Mouse (Mus musculus): ENCODE data around the gene Lrrc56. TPM values are rescaled to one million over a fixed set of nuclear protein-coding genes. Genes with fewer than 3 reads are reported as not detected.

Lrrc56 gene
- polyA plus RNA-seq, 1 experiment from 2014 or later: 6.7 TPM

DNA sequence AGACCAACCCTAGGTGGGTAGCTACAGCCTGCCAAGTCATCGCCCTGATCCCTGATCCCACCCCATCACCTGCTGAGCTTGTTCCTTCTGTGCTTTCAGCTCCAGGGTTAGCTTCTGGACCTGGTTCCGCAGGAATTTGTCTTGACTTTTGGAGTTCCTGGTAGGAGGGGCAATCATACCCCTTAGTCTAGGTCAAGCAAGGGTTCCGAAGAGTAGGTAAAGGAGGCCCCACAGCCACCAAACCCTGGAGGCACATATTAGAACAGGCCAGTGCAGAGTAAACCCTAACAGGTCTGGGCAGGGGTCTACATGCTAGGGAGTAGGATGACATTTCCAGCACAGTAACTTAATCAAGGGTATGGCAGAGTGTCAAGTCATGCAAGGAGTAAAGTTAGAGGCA is 19.2 kb downstream of the Lrrc56 start:
- WGBS: 86% methylated on average over 3 of the region's 3 CpGs
- Histone ChIP-seq H3K27ac (ENCODE audit: low read depth, low read length) (no peak overlapping the region), H3K9ac (ENCODE audit: low read length) (no peak overlapping the region), H3K9me3 (replicated peaks; ENCODE audit: control insufficient read depth, low read length) (no peaks in the 10 kb centered on the region), H3K27me3 (replicated peaks; ENCODE audit: control insufficient read depth, insufficient read depth, low read length) (no peaks in the 10 kb centered on the region), H3K36me3 (ENCODE audit: control insufficient read depth, insufficient read depth, low read length) (no peaks in the 10 kb centered on the region; the same call in 1 of the 2 replicates), H3K4me2 (ENCODE audit: low read length) (no peak overlapping the region), H3K4me3 (ENCODE audit: low read depth, low read length) (no peak overlapping the region), H3K4me1 (ENCODE audit: control insufficient read depth, insufficient read depth, low read length) (peaks cover 11% of the 10 kb centered on the region)
- ATAC-seq (no peak), DNase-seq (ENCODE audit: low spot score) (no peak)

- H3K4me2 ChIP-seq (ENCODE audit: low read length): peak within 1 kb of the TSS; percentile 94
- peak within 1 kb of the TSS; percentile 84 for H3K27ac ChIP-seq (ENCODE audit: low read depth, low read length)
- H3K9me3 ChIP-seq (replicated peaks; ENCODE audit: control insufficient read depth, low read length): no peaks in the 10 kb centered on the region
- ATAC-seq (no peak), DNase-seq (ENCODE audit: low spot score) (no peak)
- no peaks in the 10 kb centered on the region for H3K27me3 ChIP-seq (replicated peaks; ENCODE audit: control insufficient read depth, insufficient read depth, low read length)
- H3K4me3 ChIP-seq (ENCODE audit: low read depth, low read length): peak within 1 kb of the TSS; percentile 70
- WGBS: 95% methylated on average over 11 of the region's 11 CpGs
- H3K9ac ChIP-seq (ENCODE audit: low read length): peak within 1 kb of the TSS; percentile 73
- H3K4me1 ChIP-seq (ENCODE audit: control insufficient read depth, insufficient read depth, low read length): peaks cover 11% of the 10 kb centered on the region
- peaks cover 6% of the 10 kb centered on the region; the same call in 1 of the 2 replicates for H3K36me3 ChIP-seq (ENCODE audit: control insufficient read depth, insufficient read depth, low read length)
Observed at GRCm38 (mm10) chr7:141213605-141214235, 19.8 kb downstream of the Lrrc56 start, which contains the start of gene Lmntd2. Gene Lmntd2, minus strand, starts transcription at chr7:141214080.

GRCm38 (mm10) chr7:141214310-141214709 is 20.4 kb downstream of the Lrrc56 start:
- peaks cover 7% of the 10 kb centered on the region; the same call in 1 of the 2 replicates for H3K36me3 ChIP-seq (ENCODE audit: control insufficient read depth, insufficient read depth, low read length)
- no peaks in the 10 kb centered on the region for H3K27me3 ChIP-seq (replicated peaks; ENCODE audit: control insufficient read depth, insufficient read depth, low read length)
- H3K9ac ChIP-seq (ENCODE audit: low read length): no peak overlapping the region
- no peak for DNase-seq (ENCODE audit: low spot score)
- no peaks in the 10 kb centered on the region for H3K9me3 ChIP-seq (replicated peaks; ENCODE audit: control insufficient read depth, low read length)
- H3K27ac ChIP-seq (ENCODE audit: low read depth, low read length): no peak overlapping the region
- ATAC-seq: no peak
- H3K4me3 ChIP-seq (ENCODE audit: low read depth, low read length): no peak overlapping the region
- peaks cover 11% of the 10 kb centered on the region for H3K4me1 ChIP-seq (ENCODE audit: control insufficient read depth, insufficient read depth, low read length)
- no peak overlapping the region for H3K4me2 ChIP-seq (ENCODE audit: low read length)
- 72% methylated on average over 3 of the region's 3 CpGs for WGBS

GRCm38 (mm10) chr7:141215101-141215879 is 21.3 kb downstream of the Lrrc56 start, which contains the start of gene Rassf7:
Gene Rassf7, plus strand, starts transcription at chr7:141215860.
- Histone ChIP-seq H3K27ac (ENCODE audit: low read depth, low read length) (peak within 1 kb of the TSS; percentile 84), H3K36me3 (ENCODE audit: control insufficient read depth, insufficient read depth, low read length) (peaks cover 7% of the 10 kb centered on the region; the same call in 1 of the 2 replicates), H3K27me3 (replicated peaks; ENCODE audit: control insufficient read depth, insufficient read depth, low read length) (no peaks in the 10 kb centered on the region), H3K4me2 (ENCODE audit: low read length) (peak within 1 kb of the TSS; percentile 94), H3K4me1 (ENCODE audit: control insufficient read depth, insufficient read depth, low read length) (peaks cover 11% of the 10 kb centered on the region), H3K9me3 (replicated peaks; ENCODE audit: control insufficient read depth, low read length) (no peaks in the 10 kb centered on the region), H3K4me3 (ENCODE audit: low read depth, low read length) (peak within 1 kb of the TSS; percentile 70), H3K9ac (ENCODE audit: low read length) (peak within 1 kb of the TSS; percentile 73)
- ATAC-seq: peak; percentile 96
- peak; percentile 96 for DNase-seq (ENCODE audit: low spot score)
- WGBS: under 1% methylated on average over 40 of the region's 41 CpGs

- H3K9me3 ChIP-seq (replicated peaks; ENCODE audit: control insufficient read depth, low read length): no peaks in the 10 kb centered on the region
- H3K27ac ChIP-seq (ENCODE audit: low read depth, low read length): peak overlapping the region; percentile 44; the same call in 1 of the 2 replicates
- H3K36me3 ChIP-seq (ENCODE audit: control insufficient read depth, insufficient read depth, low read length): peaks cover 7% of the 10 kb centered on the region; the same call in 1 of the 2 replicates
- H3K4me2 ChIP-seq (ENCODE audit: low read length): peak overlapping the region; percentile 94
- H3K4me1 ChIP-seq (ENCODE audit: control insufficient read depth, insufficient read depth, low read length): peaks cover 11% of the 10 kb centered on the region
- DNase-seq (ENCODE audit: low spot score) (no peak), ATAC-seq (peak; percentile 65)
- no peaks in the 10 kb centered on the region for H3K27me3 ChIP-seq (replicated peaks; ENCODE audit: control insufficient read depth, insufficient read depth, low read length)
- WGBS: 1% methylated on average over 42 of the region's 42 CpGs
- peak overlapping the region; percentile 70 for H3K4me3 ChIP-seq (ENCODE audit: low read depth, low read length)
- peak overlapping the region; percentile 73 for H3K9ac ChIP-seq (ENCODE audit: low read length)
Observed at GRCm38 (mm10) chr7:141215880-141216733, 22.1 kb downstream of the Lrrc56 start.

DNA sequence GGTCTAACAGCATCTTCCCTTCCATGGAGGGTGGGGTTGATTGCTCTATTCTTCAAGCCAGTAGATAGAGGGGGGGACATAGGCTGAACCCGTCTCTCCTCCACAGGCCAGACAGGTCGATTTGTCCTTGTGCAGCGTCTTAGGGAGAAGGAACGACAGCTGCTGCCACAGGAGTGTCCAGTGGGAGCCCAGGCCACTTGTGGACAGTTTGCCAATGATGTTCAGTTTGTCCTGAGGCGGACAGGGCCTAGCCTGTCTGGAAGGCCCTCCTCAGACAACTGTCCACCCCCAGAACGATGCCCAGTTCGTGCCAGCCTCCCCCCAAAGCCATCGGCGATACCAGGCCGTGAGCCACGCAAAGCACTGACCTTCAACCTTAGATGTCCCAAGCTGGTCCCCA is 22.9 kb downstream of the Lrrc56 start:
- Histone ChIP-seq H3K4me3 (ENCODE audit: low read depth, low read length) (no peak overlapping the region), H3K36me3 (ENCODE audit: control insufficient read depth, insufficient read depth, low read length) (peaks cover 7% of the 10 kb centered on the region; the same call in 1 of the 2 replicates), H3K4me2 (ENCODE audit: low read length) (peak overlapping the region; percentile 94; the same call in 1 of the 2 replicates), H3K9ac (ENCODE audit: low read length) (0 out of 2 replicates have a peak overlapping the region, but pooled peaks have one; percentile 73), H3K27ac (ENCODE audit: low read depth, low read length) (no peak overlapping the region), H3K4me1 (ENCODE audit: control insufficient read depth, insufficient read depth, low read length) (peaks cover 11% of the 10 kb centered on the region), H3K9me3 (replicated peaks; ENCODE audit: control insufficient read depth, low read length) (no peaks in the 10 kb centered on the region), H3K27me3 (replicated peaks; ENCODE audit: control insufficient read depth, insufficient read depth, low read length) (no peaks in the 10 kb centered on the region)
- WGBS: 89% methylated on average over 11 of the region's 11 CpGs
- ATAC-seq (no peak), DNase-seq (ENCODE audit: low spot score) (no peak)

DNA sequence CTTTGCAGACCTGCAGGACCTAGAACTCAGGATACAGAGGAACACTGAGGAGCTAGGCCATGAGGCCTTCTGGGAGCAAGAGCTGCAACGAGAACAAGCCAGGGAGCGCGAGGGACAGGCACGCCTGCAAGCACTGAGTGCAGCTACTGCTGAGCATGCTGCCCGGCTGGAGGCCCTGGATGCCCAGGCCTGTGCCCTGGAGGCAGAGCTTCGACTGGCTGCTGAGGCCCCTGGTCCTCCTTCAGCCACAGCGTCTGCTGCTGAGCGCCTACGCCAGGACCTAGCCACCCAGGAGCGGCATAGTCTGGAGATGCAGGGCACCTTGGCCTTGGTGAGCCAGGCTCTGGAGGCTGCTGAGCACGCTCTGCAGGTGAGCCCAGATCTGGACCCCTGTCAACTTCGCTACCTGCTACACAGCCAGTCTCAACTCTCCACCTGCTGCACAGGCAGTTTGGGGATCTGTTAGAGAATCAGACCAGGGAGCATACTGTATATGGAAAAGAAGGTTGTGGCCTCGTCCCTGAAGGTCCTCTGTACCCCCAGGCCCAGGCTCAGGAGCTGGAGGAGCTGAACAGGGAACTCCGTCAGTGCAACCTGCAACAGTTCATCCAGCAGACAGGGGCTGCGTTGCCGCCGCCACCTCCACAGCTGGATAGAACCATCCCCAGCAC is 23.5 kb downstream of the Lrrc56 start:
- Histone ChIP-seq H3K27ac (ENCODE audit: low read depth, low read length) (no peak overlapping the region), H3K4me1 (ENCODE audit: control insufficient read depth, insufficient read depth, low read length) (peaks cover 16% of the 10 kb centered on the region), H3K4me3 (ENCODE audit: low read depth, low read length) (no peak overlapping the region), H3K4me2 (ENCODE audit: low read length) (no peak overlapping the region), H3K36me3 (ENCODE audit: control insufficient read depth, insufficient read depth, low read length) (peaks cover 7% of the 10 kb centered on the region; the same call in 1 of the 2 replicates), H3K27me3 (replicated peaks; ENCODE audit: control insufficient read depth, insufficient read depth, low read length) (no peaks in the 10 kb centered on the region), H3K9me3 (replicated peaks; ENCODE audit: control insufficient read depth, low read length) (no peaks in the 10 kb centered on the region), H3K9ac (ENCODE audit: low read length) (no peak overlapping the region)
- ATAC-seq (no peak), DNase-seq (ENCODE audit: low spot score) (no peak)
- WGBS: 89% methylated on average over 17 of the region's 17 CpGs

DNA sequence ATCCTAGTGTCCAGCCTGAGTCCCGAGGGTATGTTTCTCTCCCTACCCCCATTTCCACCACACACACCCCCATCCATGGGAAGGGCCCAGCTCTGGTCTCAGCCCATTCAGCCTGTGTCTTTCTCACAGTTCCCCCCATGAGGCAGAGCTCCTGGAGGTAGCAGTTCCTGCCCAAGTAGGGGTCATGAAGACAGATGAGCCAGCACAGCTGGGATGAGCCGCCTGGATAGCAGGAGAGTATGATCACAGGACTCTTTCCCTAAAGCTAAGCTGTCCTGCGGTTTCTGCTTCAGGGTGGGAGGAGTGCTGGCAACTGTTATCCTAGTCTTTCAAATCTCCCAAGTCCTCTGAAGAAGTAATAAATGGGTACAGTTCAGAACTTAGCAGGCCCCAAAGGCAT is 24.2 kb downstream of the Lrrc56 start:
- H3K9ac ChIP-seq (ENCODE audit: low read length): no peak overlapping the region
- no peak overlapping the region for H3K4me2 ChIP-seq (ENCODE audit: low read length)
- no peak overlapping the region for H3K27ac ChIP-seq (ENCODE audit: low read depth, low read length)
- no peaks in the 10 kb centered on the region for H3K9me3 ChIP-seq (replicated peaks; ENCODE audit: control insufficient read depth, low read length)
- DNase-seq (ENCODE audit: low spot score) (no peak), ATAC-seq (no peak)
- H3K36me3 ChIP-seq (ENCODE audit: control insufficient read depth, insufficient read depth, low read length): peaks cover 7% of the 10 kb centered on the region; the same call in 1 of the 2 replicates
- no peaks in the 10 kb centered on the region for H3K27me3 ChIP-seq (replicated peaks; ENCODE audit: control insufficient read depth, insufficient read depth, low read length)
- 83% methylated on average over 3 of the region's 3 CpGs for WGBS
- H3K4me3 ChIP-seq (ENCODE audit: low read depth, low read length): no peak overlapping the region
- H3K4me1 ChIP-seq (ENCODE audit: control insufficient read depth, insufficient read depth, low read length): peaks cover 18% of the 10 kb centered on the region
